Mouse (Mus musculus) embryonic fibroblast, embryonic 13.5 days (primary cell): ENCODE results near the gene Eipr1.
A peak's percentile ranks its signal among the peaks of the same experiment; 100 is the strongest.

ENCODE experiments used
- CTCF ChIP-seq: IDR thresholded peaks from 2 replicates; pipeline ENCODE4 v1.5.1; 2011; ENCODE audit warnings: mild to moderate bottlenecking, control low read depth, low read length, moderate library complexity, borderline replicate concordance; ENCODE audit not compliant: insufficient read depth
- POLR2A ChIP-seq: IDR thresholded peaks from 2 replicates; pipeline ENCODE4 v1.6.1; 2011; ENCODE audit warnings: low read depth, mild to moderate bottlenecking, control low read depth, low read length, moderate library complexity

GRCm38 (mm10) chr12:28704381-28704780, 47.2 kb upstream of the Eipr1 start:
- TF ChIP-seq CTCF (peak; percentile 14; the same call in 1 of the 2 replicates), POLR2A (no peak)
